ENCODE assay signal across 19 mouse cellular contexts in the genomic region with DNA sequence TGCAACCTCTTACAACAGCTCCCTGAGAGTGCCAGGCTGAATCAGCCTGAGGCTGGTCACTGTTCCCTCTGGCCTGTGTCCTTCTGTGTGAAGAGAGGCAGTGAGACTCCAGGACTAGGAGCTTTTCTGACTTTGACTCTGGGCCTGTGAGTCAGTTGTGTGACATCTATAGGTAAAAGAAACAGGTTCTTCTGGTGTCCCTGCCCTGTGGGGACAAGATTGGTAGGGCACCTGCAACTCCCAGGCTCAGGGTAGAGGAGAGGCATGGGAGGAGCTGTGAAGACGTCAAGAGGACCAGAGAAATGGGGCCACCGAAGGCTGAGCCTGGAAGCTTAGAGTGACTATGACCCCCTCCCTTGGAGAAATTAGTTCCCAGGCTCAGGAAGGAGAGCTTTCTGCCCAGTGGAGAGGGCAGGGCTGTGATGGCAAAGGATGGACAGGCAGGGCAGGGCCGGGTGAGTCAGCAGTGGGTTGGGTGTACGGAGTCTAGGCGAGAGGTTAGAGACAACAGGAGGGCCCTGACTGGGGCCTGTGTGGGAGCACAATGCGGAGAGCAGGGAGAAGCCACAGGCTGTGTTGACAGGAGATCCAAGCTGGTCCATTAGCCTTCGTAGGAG. TPM values are rescaled to one million over a fixed set of nuclear protein-coding genes. Genes with fewer than 3 reads are reported as not detected.
A peak's percentile ranks its signal among the peaks of the same experiment; 100 is the strongest.
DNase-seq lines count a peak whose midpoint lies in the region; ATAC-seq and TF ChIP-seq lines count a peak whose summit lies in the region.
"Had no signal": no experiment of that assay in that cellular context is flagged by ENCODE, and none has a peak within 500 bp of the region (broad histone marks: within the 10 kb centered on the region; RNA-seq: fewer than 3 reads in every experiment).

No protein-coding gene starts in this region.

- no peak overlapping the region for H3K27ac ChIP-seq in heart, embryonic 14.5 days (replicated peaks in 1 of 2; ENCODE audit: control insufficient read depth in 1 of 2, insufficient read depth in 1 of 2, low read depth in 2 of 2, low read length in 2 of 2)
- no peak overlapping the region for H3K27ac ChIP-seq in hindbrain, embryonic 14.5 days
- H3K27ac ChIP-seq: forebrain, embryonic 12.5 days; heart, embryonic 13.5 days; limb, embryonic 12.5 days; liver, embryonic 13.5 days; lung, embryonic 15.5 days had no signal

- no peak for TF ChIP-seq POLR2A in lung, adult 2 months (IDR thresholded peaks at IDR 0.05; ENCODE audit: borderline replicate concordance, extremely low read depth, low read depth, low read length)

- peaks cover 4% of the 10 kb centered on the region; the same call in 1 of the 2 replicates for H3K27me3 ChIP-seq in heart, embryonic 14.5 days (ENCODE audit: control insufficient read depth, insufficient read depth, low read length)
- no peaks in the 10 kb centered on the region for H3K27me3 ChIP-seq in hindbrain, embryonic 14.5 days (ENCODE audit: control insufficient read depth, insufficient read depth, low read length)
- H3K27me3 ChIP-seq: forebrain, embryonic 12.5 days; lung, embryonic 15.5 days had no signal

- 52% methylated on average over 7 of the region's 7 CpGs for WGBS in heart, embryonic 14.5 days
- WGBS in lung, adult 2 months = 52% methylated on average over 7 of the region's 7 CpGs
- WGBS in large intestine, adult 2 months = 44% methylated on average over 7 of the region's 7 CpGs
- WGBS in hindbrain, embryonic 14.5 days = 83% methylated on average over 7 of the region's 7 CpGs

- H3K36me3 ChIP-seq in heart, embryonic 14.5 days (ENCODE audit: control insufficient read depth, insufficient read depth, low read length) = no peaks in the 10 kb centered on the region
- no peaks in the 10 kb centered on the region for H3K36me3 ChIP-seq in hindbrain, embryonic 14.5 days (replicated peaks; ENCODE audit: control insufficient read depth, insufficient read depth)
- H3K36me3 ChIP-seq: forebrain, embryonic 12.5 days; heart, embryonic 13.5 days; limb, embryonic 12.5 days; liver, embryonic 13.5 days; lung, embryonic 15.5 days had no signal

- H3K4me2 ChIP-seq in heart, embryonic 14.5 days (ENCODE audit: low read length) = no peak overlapping the region
- H3K4me2 ChIP-seq in hindbrain, embryonic 14.5 days (replicated peaks) = no peak overlapping the region
- H3K4me2 ChIP-seq: forebrain, embryonic 12.5 days; heart, embryonic 13.5 days; limb, embryonic 12.5 days; liver, embryonic 13.5 days; lung, embryonic 15.5 days had no signal

- H3K9me3 ChIP-seq in heart, embryonic 14.5 days (ENCODE audit: control insufficient read depth, low read length) = no peaks in the 10 kb centered on the region
- H3K9me3 ChIP-seq in hindbrain, embryonic 14.5 days (ENCODE audit: control insufficient read depth, low read length) = no peaks in the 10 kb centered on the region
- H3K9me3 ChIP-seq: forebrain, embryonic 12.5 days; heart, embryonic 13.5 days; limb, embryonic 12.5 days; liver, embryonic 13.5 days; lung, embryonic 15.5 days; megakaryocyte, embryonic 14.5 days had no signal

- H3K4me1 ChIP-seq in heart, embryonic 14.5 days (ENCODE audit: control insufficient read depth in 2 of 2, insufficient read depth in 2 of 2, low read length in 2 of 2) = peaks cover 0 to 2% of the 10 kb centered on the region in 2 experiments; a peak in 1 of 4 replicates
- no peaks in the 10 kb centered on the region for H3K4me1 ChIP-seq in lung, adult 2 months (ENCODE audit: control insufficient read depth, insufficient read depth, low read length)
- H3K4me1 ChIP-seq in hindbrain, embryonic 14.5 days (replicated peaks; ENCODE audit: control insufficient read depth, insufficient read depth, low read length) = no peaks in the 10 kb centered on the region
- H3K4me1 ChIP-seq: liver, embryonic 13.5 days; lung, embryonic 15.5 days; megakaryocyte, embryonic 14.5 days had no signal

- H3K9ac ChIP-seq in heart, embryonic 14.5 days (ENCODE audit: low read length) = no peak overlapping the region
- no peak overlapping the region for H3K9ac ChIP-seq in hindbrain, embryonic 14.5 days
- H3K9ac ChIP-seq: forebrain, embryonic 12.5 days; heart, embryonic 13.5 days; limb, embryonic 12.5 days; liver, embryonic 13.5 days; lung, embryonic 15.5 days had no signal

- no peak for DNase-seq in heart, postnatal 4 days
- DNase-seq in lung, postnatal 36 days = peak; percentile 28
- no peak for DNase-seq in lung, adult 2 months
- DNase-seq in large intestine, adult 2 months (ENCODE audit: low read depth, low spot score) = peak; percentile 19
- DNase-seq in hindbrain, embryonic 14.5 days (ENCODE audit: low spot score) = no peak
- DNase-seq: cerebellum, adult 18-20 months; cerebellum, postnatal 25 days; embryo, embryonic 11 days; gastrocnemius, postnatal 36 days; kidney, adult 9 months; liver, embryonic 13.5 days had no signal

- no peak for TF ChIP-seq CTCF in lung, adult 2 months (IDR thresholded peaks at IDR 0.05; ENCODE audit: insufficient read depth, low read length)

- ATAC-seq in heart, embryonic 14.5 days (ENCODE audit: insufficient number of reproducible peaks, insufficient read depth, low FRiP score, low read depth) = peak; percentile 36; the same call in 1 of the 2 replicates
- 0 out of 2 replicates have a peak, but pooled peaks have one; percentile 35 for ATAC-seq in erythroblast, adult 5-6 weeks (replicated peaks; ENCODE audit: low FRiP score, poor library complexity, severe bottlenecking)
- ATAC-seq in megakaryocyte-erythroid progenitor cell, adult 5-6 weeks (replicated peaks; ENCODE audit: low FRiP score, low TSS enrichment, poor library complexity, severe bottlenecking) = no peak
- no peak for ATAC-seq in hindbrain, embryonic 14.5 days (ENCODE audit: low FRiP score)

- no peak overlapping the region for H3K4me3 ChIP-seq in heart, embryonic 14.5 days (ENCODE audit: control insufficient read depth in 1 of 2, insufficient read depth in 1 of 2, low read depth in 1 of 2, low read length in 2 of 2)
- H3K4me3 ChIP-seq in lung, adult 2 months (replicated peaks; ENCODE audit: extremely low read depth, low read depth, low read length) = no peak overlapping the region
- no peak overlapping the region for H3K4me3 ChIP-seq in hindbrain, embryonic 14.5 days (replicated peaks; ENCODE audit: low read length)
- H3K4me3 ChIP-seq: forebrain, embryonic 12.5 days; heart, embryonic 13.5 days; limb, embryonic 12.5 days; liver, embryonic 13.5 days; lung, embryonic 15.5 days; megakaryocyte, embryonic 14.5 days had no signal

RNA-seq across cellular contexts. Expression of a gene that starts 15.5 kb away (rescaled TPM):
- 0.09 TPM in 1 of 2 replicates, not detected in the other for polyA plus RNA-seq in heart, embryonic 14.5 days (2014; fragmentation: Nextera tagmentation; extraction: Ambion mirVana)
- under 1 TPM in 1 of 2 experiments, not detected in 1; 0.19 TPM for total RNA-seq in heart, postnatal 4 days (2021)
- 6.1 and 25.1 TPM in 2 replicates for polyA plus RNA-seq in lung, adult 2 months (2012; rRNA removed)
- not detected in 2 replicates for total RNA-seq in erythroblast, adult 5-6 weeks (2015; ENCODE audit: low replicate concordance)
- 0.60 TPM in 1 of 2 replicates, not detected in the other for total RNA-seq in erythroblast, adult 5-6 weeks (2017; ENCODE audit: low replicate concordance)
- 0.23 and 0.26 TPM in 2 replicates for polyA plus RNA-seq in large intestine, adult 2 months (2012; rRNA removed)
- not detected in 2 replicates for total RNA-seq in megakaryocyte-erythroid progenitor cell, adult 5-6 weeks (2014; fragmentation: Nextera tagmentation)
- not detected in 2 replicates for total RNA-seq in megakaryocyte-erythroid progenitor cell, adult 5-6 weeks (2017)
- polyA plus RNA-seq in hindbrain, embryonic 14.5 days (2014; fragmentation: Nextera tagmentation; extraction: Ambion mirVana) = not detected in 2 replicates

Comparison
In these comparisons a context has a peak if more than half of its experiments do, and no peak if none do; other contexts are left out.
1. DNase-seq: peak in lung, postnatal 36 days (single experiment) and large intestine, adult 2 months (single experiment); none in heart, postnatal 4 days (single experiment), lung, adult 2 months (single experiment) and hindbrain, embryonic 14.5 days (single experiment).
2. ATAC-seq: peak in heart, embryonic 14.5 days (single experiment) and erythroblast, adult 5-6 weeks (single experiment); none in megakaryocyte-erythroid progenitor cell, adult 5-6 weeks (single experiment) and hindbrain, embryonic 14.5 days (single experiment).